Mouse (Mus musculus) intestine, embryonic 15.5 days (tissue): ENCODE measurements around the gene Metap1d. TPM values are rescaled to one million over a fixed set of nuclear protein-coding genes. Genes with fewer than 3 reads are reported as not detected.

Experiments
- ATAC-seq: fragments of 200-750 bp; cut with Nextera tagmentation; 2 replicates; pipeline ENCODE4 v1.8.0; 2017; ENCODE audit warnings: moderate TSS enrichment, moderate library complexity
- H3K27ac ChIP-seq: fragments of 300-500 bp; sonication (generic); 2 replicates; pipeline ENCODE4 v1.5.1; 2015; ENCODE audit warnings: mild to moderate bottlenecking, inconsistent platforms
- H3K27me3 ChIP-seq: fragments of 300-500 bp; sonication (generic); replicated peaks from 2 replicates; pipeline ENCODE4 v1.6.1; 2015; ENCODE audit warnings: inconsistent platforms
- H3K36me3 ChIP-seq: fragments of 300-500 bp; sonication (generic); 2 replicates; pipeline ENCODE4 v1.6.1; 2015; ENCODE audit warnings: inconsistent platforms
- H3K4me1 ChIP-seq: fragments of 300-500 bp; sonication (generic); replicated peaks from 2 replicates; pipeline ENCODE4 v1.6.1; 2015; ENCODE audit warnings: inconsistent platforms
- H3K4me2 ChIP-seq: fragments of 300-500 bp; sonication (generic); replicated peaks from 2 replicates; pipeline ENCODE4 v1.6.1; 2015; ENCODE audit warnings: mild to moderate bottlenecking, inconsistent platforms
- H3K4me3 ChIP-seq: fragments of 300-500 bp; sonication (generic); replicated peaks from 2 replicates; pipeline ENCODE4 v1.5.1; 2015; ENCODE audit warnings: inconsistent platforms
- H3K9ac ChIP-seq: fragments of 300-500 bp; sonication (generic); 2 replicates; pipeline ENCODE4 v1.6.1; 2015; ENCODE audit warnings: inconsistent platforms
- H3K9me3 ChIP-seq: fragments of 300-500 bp; sonication (generic); 2 replicates; pipeline ENCODE4 v1.6.1; 2016; ENCODE audit warnings: inconsistent platforms
- WGBS: fragments of 180-500 bp; shearing (Covaris S2); methylation state at CpG from one replicate; pipeline ENCODE4 v1.1.7; 2015; 5-methylcytosine and 5-hydroxymethylcytosine counted together
- polyA plus RNA-seq: library from polyadenylated mRNA; unstranded; fragments of >200 nt; fragmentation: Nextera tagmentation; extraction: Ambion mirVana; gene quantifications from 2 replicates; pipeline ENCODE4 v1.2.1, GENCODE M21; 2015

Gene Metap1d
- polyA plus RNA-seq, 1 experiment from 2014 or later, result 32.9 TPM

DNA sequence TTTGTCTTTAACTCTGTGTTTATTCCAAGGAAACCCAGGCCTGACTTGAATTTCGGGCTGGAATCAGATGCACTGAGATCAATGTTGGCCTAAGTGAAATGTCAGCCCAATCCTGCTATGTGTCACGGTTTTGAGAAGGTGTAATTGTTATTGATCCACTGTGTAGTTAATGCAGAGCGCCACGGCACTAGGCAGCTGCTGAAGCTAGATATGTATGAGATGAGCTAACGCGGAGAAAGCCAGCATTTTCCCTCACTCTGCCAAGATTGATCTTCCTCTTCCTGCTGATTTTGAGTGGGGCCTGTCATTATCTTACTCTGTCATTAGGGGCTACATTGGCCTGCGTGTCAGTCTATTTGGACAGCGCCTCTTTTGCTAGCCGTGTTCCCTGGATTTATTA, 59.2 kb downstream of the Metap1d start:
- ATAC-seq, result no peak
- Histone ChIP-seq H3K4me3 (no peak overlapping the region), H3K9me3 (no peaks in the 10 kb centered on the region), H3K27me3 (no peaks in the 10 kb centered on the region), H3K9ac (no peak overlapping the region), H3K4me1 (no peaks in the 10 kb centered on the region), H3K4me2 (no peak overlapping the region), H3K36me3 (no peaks in the 10 kb centered on the region), H3K27ac (no peak overlapping the region)
- 72% methylated on average over 9 of the region's 9 CpGs for WGBS

DNA sequence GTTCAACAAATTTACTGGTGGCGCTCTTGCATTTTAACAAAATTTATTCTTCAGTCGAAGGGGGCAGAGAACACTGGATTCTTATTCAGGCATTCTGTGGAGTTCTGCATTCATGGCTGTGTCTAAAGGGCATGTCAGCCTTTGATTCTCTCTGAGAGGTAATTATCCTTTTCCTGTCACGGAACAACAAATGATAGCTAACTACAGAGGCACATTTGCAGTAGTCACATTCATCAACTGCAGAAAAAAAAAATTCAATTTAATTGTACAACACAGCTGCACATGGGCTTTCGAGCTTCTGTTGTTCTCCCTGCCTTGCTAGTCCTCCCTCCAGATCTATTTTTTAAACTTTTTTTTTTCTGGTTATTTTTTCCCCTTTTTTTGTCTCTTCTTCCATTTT, 63.9 kb downstream of the Metap1d start:
- WGBS, result 78% methylated on average over 4 of the region's 4 CpGs
- H3K9ac ChIP-seq, result no peak overlapping the region
- no peak overlapping the region for H3K27ac ChIP-seq
- H3K36me3 ChIP-seq, result no peaks in the 10 kb centered on the region
- H3K9me3 ChIP-seq, result no peaks in the 10 kb centered on the region
- H3K4me1 ChIP-seq, result no peaks in the 10 kb centered on the region
- ATAC-seq, result no peak
- peaks cover 6% of the 10 kb centered on the region for H3K27me3 ChIP-seq
- H3K4me3 ChIP-seq, result no peak overlapping the region
- H3K4me2 ChIP-seq, result no peak overlapping the region

DNA sequence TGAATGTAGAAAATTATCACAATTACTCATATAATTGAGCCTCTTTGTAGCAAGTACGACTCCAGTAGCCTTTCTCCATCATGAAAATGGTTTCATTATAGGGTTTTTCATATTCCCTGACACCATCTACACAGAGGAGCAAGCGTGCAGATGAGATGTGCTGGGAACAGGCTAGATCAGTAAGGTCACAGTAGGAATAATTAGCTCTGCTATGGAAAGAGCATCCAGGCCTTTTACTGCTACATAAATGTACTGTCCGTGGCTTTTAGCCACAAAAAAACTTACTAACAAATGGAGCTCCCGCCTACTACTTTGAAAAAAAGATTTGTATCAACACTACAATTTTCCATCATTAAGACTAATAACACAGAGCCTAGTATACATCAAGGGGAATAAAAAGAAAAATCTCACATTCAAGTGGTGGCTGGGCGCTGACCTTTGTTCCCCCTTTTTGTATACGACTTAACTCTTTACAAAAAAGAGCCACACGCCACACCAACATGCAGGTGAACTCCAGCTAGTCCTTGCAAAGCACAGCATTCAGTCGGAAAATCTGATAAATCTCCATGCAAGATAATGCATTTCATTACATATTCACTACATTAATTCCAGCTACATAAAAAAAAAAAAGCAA, 64.5 kb downstream of the Metap1d start:
- H3K4me2 ChIP-seq, result no peak overlapping the region
- no peaks in the 10 kb centered on the region for H3K4me1 ChIP-seq
- ATAC-seq, result no peak
- H3K9ac ChIP-seq, result no peak overlapping the region
- H3K27ac ChIP-seq, result 0 out of 2 replicates have a peak overlapping the region, but pooled peaks have one; percentile 4
- no peaks in the 10 kb centered on the region for H3K9me3 ChIP-seq
- peaks cover 8% of the 10 kb centered on the region for H3K27me3 ChIP-seq
- H3K36me3 ChIP-seq, result no peaks in the 10 kb centered on the region
- 78% methylated on average over 8 of the region's 8 CpGs for WGBS
- no peak overlapping the region for H3K4me3 ChIP-seq

DNA sequence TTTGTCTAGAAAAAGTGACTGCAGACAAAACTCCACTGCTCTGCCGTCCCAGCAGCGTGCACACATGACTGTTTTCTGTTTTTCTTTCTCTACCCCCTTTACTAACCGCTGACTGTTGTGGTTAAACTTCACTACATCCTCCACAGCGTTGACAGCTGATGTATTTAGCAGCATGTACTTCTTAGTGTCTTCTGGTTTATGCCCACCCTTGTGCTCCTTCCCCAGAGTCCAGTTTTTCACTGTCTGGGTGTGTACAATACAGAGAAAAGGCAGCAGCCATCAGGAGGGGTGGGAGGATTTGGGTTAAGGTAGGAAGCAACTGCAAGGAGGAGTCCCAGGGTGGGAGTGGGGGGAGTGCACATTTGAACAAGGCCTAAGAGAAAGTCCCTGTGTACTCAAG, 69.8 kb downstream of the Metap1d start:
- peaks cover 54% of the 10 kb centered on the region for H3K27me3 ChIP-seq
- H3K4me1 ChIP-seq, result no peaks in the 10 kb centered on the region
- no peak overlapping the region for H3K4me3 ChIP-seq
- H3K36me3 ChIP-seq, result no peaks in the 10 kb centered on the region
- ATAC-seq, result no peak
- H3K9ac ChIP-seq, result no peak overlapping the region
- no peaks in the 10 kb centered on the region for H3K9me3 ChIP-seq
- no peak overlapping the region for H3K27ac ChIP-seq
- 63% methylated on average over 4 of the region's 4 CpGs for WGBS
- H3K4me2 ChIP-seq, result no peak overlapping the region

DNA sequence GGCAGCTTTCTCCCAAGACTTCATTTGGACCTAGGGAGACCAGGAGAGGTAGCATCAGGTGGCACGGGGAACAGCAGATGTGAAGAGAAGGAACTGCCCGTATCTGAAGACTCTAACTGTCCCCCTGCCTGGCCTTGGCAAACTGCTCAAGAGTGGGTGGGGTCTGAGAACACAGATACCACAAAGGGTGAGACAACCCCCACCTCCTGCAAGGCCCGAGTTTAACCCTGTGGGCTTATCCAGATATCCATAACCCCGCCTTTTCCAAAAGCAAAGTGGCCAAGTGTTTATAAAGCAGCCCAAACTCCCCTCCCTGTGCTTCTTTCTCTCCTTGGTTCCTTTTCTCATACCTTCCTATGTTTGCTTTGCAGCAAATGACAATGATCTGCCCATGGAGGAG, 70.4 kb downstream of the Metap1d start:
- no peak overlapping the region for H3K4me2 ChIP-seq
- no peak for ATAC-seq
- H3K9me3 ChIP-seq, result no peaks in the 10 kb centered on the region
- H3K36me3 ChIP-seq, result no peaks in the 10 kb centered on the region
- H3K27me3 ChIP-seq, result peaks cover 59% of the 10 kb centered on the region
- H3K4me1 ChIP-seq, result no peaks in the 10 kb centered on the region
- H3K4me3 ChIP-seq, result no peak overlapping the region
- no peak overlapping the region for H3K9ac ChIP-seq
- WGBS, result 44% methylated on average over 4 of the region's 4 CpGs
- no peak overlapping the region for H3K27ac ChIP-seq

DNA sequence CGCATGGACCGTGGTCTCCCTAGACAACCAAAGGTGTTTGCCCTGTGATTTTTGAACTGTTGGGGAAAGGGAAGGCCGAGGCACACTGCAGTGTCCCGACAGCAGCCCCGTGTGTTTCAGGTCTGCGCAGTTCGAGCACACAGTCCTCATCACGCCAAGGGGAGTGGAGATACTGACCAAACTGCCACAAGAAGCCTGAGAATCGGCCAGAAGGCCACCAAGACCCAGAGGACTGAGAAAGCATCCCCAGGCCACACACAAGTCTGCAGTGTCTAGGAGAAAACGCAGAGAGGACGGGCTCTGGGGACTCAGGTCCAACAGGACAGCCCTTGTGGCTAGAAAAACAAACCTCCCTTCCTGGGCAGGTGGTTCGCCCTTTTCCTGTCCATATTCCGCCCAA, 71.7 kb downstream of the Metap1d start:
- ATAC-seq, result no peak
- Histone ChIP-seq H3K36me3 (no peaks in the 10 kb centered on the region), H3K27me3 (peaks cover 73% of the 10 kb centered on the region), H3K4me1 (peaks cover 10% of the 10 kb centered on the region), H3K27ac (no peak overlapping the region), H3K4me2 (no peak overlapping the region), H3K9ac (no peak overlapping the region), H3K9me3 (no peaks in the 10 kb centered on the region), H3K4me3 (no peak overlapping the region)
- WGBS, result 31% methylated on average over 13 of the region's 13 CpGs

DNA sequence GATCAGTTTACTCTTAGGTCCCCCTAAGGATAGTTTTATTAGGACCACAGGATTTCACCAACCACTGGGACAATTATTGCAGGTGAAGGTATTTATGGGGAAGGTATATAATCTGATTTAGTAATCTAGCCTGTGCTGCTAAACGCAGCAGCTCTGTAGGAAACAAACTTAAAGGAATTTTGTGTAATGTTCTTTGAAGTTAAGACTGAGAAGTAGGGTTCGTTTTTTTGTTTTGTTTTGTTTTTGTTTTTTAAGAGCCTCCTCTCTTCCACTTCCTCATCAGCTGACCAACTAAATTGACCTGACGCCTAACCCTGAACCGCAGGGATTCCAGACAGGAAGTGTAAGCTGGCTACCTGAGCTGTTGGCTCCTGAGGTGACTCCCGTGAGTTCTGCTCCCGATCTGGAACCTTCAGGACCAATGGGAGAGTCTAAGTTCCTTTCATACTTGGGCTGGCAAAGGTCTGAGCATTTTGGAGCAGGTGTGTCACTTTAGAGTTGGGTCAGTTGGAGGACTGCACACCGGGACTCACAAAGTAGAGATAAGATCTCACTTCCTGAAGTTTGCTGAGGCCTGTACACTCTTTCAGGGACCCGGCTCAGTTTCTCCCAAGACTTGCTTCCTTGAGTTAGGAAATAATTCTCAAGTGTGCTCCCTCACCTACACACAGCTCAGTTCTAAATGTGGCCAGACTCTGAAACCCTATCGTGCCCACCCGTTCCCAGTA, 73.7 kb downstream of the Metap1d start:
- Histone ChIP-seq H3K4me2 (no peak overlapping the region), H3K36me3 (no peaks in the 10 kb centered on the region), H3K4me1 (peaks cover 13% of the 10 kb centered on the region), H3K27me3 (peaks cover 85% of the 10 kb centered on the region), H3K9ac (no peak overlapping the region), H3K9me3 (no peaks in the 10 kb centered on the region), H3K27ac (no peak overlapping the region), H3K4me3 (no peak overlapping the region)
- 3% methylated on average over 10 of the region's 10 CpGs for WGBS
- no peak for ATAC-seq

DNA sequence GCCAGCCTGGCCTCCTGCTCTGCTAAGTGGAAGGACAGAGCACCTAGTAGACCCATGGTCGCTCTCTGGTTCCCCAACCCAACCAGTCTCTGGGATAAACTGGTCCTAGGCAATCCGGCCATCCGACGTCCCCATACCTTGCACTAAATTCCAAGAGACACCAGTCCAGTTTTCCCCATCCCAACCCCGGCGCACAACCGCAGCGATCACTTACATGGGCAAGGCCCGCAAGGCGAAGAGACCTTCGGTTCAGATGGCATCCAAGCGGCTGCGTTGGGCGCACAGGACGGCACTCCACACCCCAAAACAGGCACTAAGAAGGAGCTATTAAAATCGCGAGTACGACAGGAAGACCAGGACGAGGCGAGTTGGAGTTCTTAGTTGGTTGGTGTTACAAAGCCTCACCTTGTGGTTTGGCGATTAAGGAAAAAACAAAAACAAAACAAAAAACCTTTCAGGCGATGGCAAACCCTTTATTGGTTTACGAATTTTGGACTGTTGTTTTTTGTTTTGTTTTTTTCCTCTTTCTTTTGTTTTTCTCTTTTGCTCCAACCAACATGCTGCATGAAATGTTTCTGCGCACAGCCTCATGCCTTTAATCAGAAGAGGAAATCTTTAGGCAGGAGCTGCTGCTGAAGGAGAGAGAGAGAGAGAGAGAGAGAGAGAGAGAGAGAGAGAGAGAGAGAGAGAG, 74.4 kb downstream of the Metap1d start:
- no peaks in the 10 kb centered on the region for H3K9me3 ChIP-seq
- no peak overlapping the region for H3K9ac ChIP-seq
- no peak for ATAC-seq
- WGBS, result 3% methylated on average over 24 of the region's 24 CpGs
- no peak overlapping the region for H3K27ac ChIP-seq
- no peaks in the 10 kb centered on the region for H3K36me3 ChIP-seq
- peaks cover 14% of the 10 kb centered on the region for H3K4me1 ChIP-seq
- H3K4me2 ChIP-seq, result no peak overlapping the region
- H3K27me3 ChIP-seq, result peaks cover 91% of the 10 kb centered on the region
- no peak overlapping the region for H3K4me3 ChIP-seq

DNA sequence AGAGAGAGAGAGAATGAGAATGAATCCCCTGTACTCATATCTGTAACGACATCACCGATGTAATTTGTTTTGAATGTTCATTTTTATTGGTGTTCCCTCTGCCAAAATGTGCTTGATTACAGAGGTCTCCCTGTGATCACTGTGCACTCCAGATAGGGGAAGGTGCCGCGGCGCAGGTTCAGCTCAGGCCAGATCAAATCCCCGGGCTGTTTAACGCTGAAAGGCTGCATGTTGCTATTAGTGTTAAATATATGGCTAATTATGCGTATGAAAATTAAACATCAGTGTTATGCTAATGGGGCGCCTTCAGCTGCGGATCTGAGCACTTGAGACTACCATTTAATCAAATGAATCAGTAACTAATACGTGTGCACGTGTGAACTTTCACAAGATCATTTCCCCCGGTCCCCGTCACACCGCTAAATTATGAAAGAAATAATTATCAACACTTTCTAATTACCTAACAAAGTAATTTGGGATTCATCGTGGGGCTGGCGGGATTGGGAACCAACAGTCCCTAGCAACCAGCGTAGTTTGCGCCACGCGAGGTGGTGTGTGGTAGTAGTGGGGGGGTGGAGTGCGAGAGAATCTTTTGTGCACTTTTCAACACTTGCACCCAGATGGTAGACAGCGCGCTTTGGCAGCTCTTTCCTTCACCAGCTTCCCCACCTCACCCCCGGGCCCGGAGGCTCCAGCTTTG, 75.1 kb downstream of the Metap1d start, which contains the start of gene Dlx1:
Gene Dlx1 (plus strand): TSS at position 100 of the 700 bp plus-strand sequence.
- Histone ChIP-seq H3K27me3 (peaks cover 91% of the 10 kb centered on the region), H3K27ac (peak within 1 kb of the TSS; percentile 14; the same call in 1 of the 2 replicates), H3K4me3 (peak within 1 kb of the TSS; percentile 50), H3K9ac (0 out of 2 replicates have a peak within 1 kb of the TSS, but pooled peaks have one; percentile 26), H3K4me2 (peak within 1 kb of the TSS; percentile 91), H3K9me3 (no peaks in the 10 kb centered on the region), H3K36me3 (no peaks in the 10 kb centered on the region), H3K4me1 (peaks cover 17% of the 10 kb centered on the region)
- 1% methylated on average over 26 of the region's 26 CpGs for WGBS
- no peak for ATAC-seq

DNA sequence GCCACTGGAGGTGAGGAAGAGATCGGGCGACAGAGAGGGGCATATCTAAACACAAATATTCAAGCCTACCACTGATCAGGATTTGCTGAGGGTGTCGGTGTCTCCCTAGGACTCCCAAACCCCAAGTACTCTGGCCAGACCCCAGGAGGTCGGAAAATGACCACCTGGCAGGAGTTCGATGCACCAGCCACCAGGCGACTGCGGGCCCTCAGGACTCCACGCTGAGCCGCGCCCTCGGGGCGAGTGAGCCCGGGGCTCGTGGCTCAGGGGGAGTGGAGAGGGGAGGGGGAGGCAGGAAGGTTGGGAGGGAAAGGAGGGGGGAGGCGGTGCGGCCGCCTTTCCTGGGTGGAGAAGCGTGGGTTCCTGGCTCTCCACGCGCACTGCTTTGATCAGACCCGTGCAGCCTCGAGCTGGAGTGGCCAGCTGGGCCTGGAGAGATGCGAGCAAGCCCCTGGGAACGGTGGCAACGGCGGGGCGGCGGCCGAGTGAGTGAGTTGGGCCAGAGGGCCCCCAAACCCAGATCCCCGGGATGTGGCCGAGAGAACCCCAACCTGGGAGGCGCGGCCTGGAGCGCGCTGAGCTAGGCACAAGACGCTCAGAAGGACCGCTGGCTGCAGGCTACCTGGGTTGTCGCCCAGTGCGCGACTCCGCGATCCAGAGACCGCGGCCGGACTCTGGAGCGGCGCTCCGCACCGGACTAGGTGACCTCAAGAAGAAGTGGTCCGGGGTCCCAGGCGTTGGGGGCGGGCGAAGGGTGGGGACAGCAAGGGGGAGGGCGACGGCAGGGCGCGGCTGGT, 75.8 kb downstream of the Metap1d start:
- peak overlapping the region; percentile 50 for H3K4me3 ChIP-seq
- peak overlapping the region; percentile 91 for H3K4me2 ChIP-seq
- H3K4me1 ChIP-seq, result peaks cover 17% of the 10 kb centered on the region
- 0 out of 2 replicates have a peak overlapping the region, but pooled peaks have one; percentile 26 for H3K9ac ChIP-seq
- H3K27ac ChIP-seq, result peak overlapping the region; percentile 14; the same call in 1 of the 2 replicates
- peak; percentile 66 for ATAC-seq
- peaks cover 91% of the 10 kb centered on the region for H3K27me3 ChIP-seq
- H3K36me3 ChIP-seq, result no peaks in the 10 kb centered on the region
- H3K9me3 ChIP-seq, result no peaks in the 10 kb centered on the region
- under 1% methylated on average over 57 of the region's 57 CpGs for WGBS

DNA sequence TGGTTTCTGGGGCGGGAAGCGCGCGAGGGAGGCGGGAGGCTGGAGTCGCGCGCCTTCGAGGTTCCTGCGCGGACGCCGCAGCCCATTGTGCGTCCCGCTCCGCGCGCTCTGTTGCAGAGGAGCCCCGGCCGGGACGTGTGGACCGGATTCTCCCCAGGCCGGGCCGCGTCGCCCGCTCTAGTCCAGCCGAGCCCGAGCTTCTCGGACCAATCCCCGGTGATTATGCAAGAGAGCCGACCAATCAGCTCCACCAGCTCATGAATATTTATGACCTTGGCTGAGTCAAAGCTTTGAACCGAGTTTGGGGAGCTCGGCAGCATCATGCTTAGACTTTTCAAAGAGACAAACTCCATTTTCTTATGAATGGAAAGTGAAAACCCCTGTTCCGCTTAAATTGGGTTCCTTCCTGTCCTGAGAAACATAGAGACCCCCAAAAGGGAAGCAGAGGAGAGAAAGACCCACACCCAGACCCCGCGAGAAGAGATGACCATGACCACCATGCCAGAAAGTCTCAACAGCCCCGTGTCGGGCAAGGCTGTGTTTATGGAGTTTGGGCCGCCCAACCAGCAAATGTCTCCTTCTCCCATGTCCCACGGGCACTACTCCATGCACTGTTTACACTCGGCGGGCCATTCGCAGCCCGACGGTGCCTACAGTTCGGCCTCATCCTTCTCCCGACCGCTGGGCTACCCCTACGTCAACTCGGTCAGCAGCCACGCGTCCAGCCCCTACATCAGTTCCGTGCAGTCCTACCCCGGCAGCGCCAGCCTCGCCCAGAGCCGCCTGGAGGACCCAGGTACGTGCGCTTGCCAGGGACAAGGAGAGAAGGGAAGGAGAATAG, 76.7 kb downstream of the Metap1d start:
- no peaks in the 10 kb centered on the region for H3K36me3 ChIP-seq
- peak overlapping the region; percentile 50 for H3K4me3 ChIP-seq
- ATAC-seq, result peak; percentile 93
- H3K27me3 ChIP-seq, result peaks cover 94% of the 10 kb centered on the region
- 0 out of 2 replicates have a peak overlapping the region, but pooled peaks have one; percentile 26 for H3K9ac ChIP-seq
- peak overlapping the region; percentile 14; the same call in 1 of the 2 replicates for H3K27ac ChIP-seq
- WGBS, result under 1% methylated on average over 60 of the region's 60 CpGs
- H3K4me2 ChIP-seq, result peak overlapping the region; percentile 91
- H3K9me3 ChIP-seq, result no peaks in the 10 kb centered on the region
- peaks cover 17% of the 10 kb centered on the region for H3K4me1 ChIP-seq
